Mouse (Mus musculus) mouse embryonic stem cell (cell line): ENCODE measurements at regions not wholly inside any gene's neighbourhood (a gene's known extent, or its start where the extent isn't known, plus 50 kb on each side); places are given as distances from the start of the nearest gene placed in this dataset.

Experiments used
- in situ Hi-C, 2 experiments: fragments of 300-500 bp; cut with MboI; formaldehyde crosslinking; loops; 1 replicate in 1 of 2; 3 replicates in 1 of 2; pipeline ENCODE4 v1.14.3; 2019 to 2020; ENCODE audit warnings: low sequenced_read_pairs in 2 of 2, low pct_unique_long_range_greater_than_20kb in 1 of 2, mixed read lengths in 1 of 2; ENCODE audit not compliant: unreplicated experiment in 1 of 2

DNA sequence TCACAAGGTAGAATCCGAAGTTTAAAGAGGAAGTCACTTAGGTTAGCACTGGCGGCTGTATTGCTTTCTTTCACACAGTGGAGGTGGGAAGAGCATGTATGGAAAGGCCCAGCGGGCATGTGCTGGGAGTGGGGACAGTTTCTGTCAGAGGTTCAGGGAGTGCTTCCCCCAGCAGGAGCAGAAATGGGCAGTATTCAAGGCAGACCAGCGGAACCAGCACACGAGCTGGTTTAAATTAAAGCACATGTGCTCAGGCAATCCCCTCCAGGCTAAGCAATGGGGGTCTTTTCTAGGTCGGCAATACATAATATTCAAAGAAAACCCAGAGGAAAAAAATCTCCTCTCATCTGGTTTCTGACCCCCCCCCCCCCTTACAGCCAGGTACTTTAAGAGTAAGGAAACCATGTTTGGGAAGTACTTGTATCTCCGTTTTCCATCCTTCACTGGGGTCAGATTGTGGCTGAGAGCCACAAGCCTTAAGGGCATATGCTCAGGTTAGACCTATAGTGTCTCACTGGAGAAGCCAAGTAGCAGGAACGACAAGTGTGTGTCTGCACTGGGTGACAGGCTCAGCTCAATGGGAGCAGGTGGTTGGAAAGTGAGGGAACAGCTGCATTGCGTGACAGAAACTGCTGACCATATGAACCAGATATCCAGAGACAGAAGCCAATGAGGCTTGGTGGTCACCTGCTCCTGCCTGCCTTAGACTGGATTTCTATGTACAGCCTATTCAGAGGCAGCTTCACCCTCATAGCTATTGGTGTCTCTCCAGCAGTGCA is 111.3 kb upstream of the Mycn start:
- in situ Hi-C loops, result no loop called here

DNA sequence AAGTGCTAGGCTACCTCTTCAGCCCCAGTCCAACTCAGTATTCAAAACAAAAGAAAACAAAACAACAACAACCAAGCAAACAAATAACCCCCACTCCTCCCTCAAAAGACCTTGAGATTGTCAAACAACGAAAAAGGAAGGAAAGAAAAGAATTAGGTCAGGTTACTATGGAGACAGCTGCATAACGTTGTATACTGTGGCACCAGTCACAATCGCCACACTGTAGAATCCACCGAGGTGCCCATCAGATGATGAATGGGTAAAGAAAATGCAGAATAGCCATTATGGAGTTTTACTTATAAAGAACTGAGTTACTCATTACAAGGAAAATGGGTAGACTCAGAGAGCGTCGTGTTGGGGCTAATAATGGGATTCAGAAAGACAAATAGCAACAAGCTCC is 110.5 kb upstream of the Mycn start:
- in situ Hi-C loops, result no loop called here

DNA sequence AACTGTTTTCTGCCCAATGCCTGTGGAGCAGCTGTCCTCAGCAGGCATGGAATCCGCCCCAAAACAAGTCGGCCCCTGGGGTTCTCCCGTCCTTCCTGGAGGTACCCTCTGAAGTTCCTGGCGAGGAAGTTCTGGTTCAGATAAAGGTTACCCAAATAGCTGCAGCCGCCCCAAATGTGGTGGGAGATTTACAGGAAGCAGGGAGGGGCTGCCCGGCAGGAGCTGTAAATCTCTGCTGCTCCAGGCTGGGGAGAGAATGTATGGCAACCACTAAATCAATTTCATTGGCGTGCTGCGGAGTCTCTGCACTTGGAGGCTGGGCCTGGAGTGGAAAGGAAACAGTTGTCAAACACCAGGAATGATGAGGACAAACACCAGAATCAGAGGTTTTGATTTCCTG is 107.9 kb upstream of the Mycn start:
- in situ Hi-C loops, result no loop called here

DNA sequence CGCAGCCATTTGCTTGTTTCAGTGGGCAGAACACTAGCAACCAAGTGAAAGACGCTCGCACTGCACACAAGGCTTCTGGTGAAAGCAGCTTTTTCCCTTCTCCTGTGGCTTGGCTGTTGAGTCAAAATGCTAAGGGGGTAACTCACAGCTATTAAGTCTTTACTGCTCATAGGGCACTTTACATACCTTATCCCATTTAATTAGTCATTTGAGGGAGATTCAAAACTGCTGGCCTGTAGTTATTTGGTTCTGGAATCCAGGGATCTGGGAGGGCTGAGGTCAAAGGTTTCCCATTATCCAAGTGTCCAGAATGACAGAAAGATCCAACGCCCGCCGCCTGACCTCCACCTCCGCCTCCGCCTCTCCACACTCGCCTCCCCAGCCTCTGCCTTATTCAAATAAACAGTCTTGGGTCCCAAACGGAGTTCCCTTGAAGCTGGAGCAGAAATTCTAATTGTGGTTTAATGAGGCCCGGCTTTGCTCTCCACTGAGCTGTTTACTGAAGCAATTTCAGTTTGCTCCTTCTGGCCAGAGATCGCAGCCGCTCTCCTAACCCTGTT is 106.5 kb upstream of the Mycn start:
- in situ Hi-C loops, result no loop called here

DNA sequence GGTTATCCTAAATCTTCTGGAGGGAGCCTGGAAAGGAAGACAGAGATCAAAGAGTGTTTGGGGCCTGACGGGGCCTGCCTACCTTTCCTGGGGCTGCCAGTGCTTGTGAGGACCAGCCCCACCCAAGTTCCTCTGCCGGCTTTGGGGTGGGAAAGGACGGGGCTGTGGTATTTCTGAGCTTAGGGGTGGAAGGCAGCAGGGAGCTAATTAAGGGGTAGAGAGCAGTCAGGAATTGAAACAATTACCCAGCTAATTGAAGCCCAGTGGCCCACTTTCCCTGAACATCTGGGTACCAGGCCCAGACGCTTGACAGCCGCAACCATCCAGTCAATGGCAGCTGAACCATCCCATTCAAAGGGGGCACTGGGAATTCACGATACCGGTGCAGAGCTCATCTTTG is 101.2 kb upstream of the Mycn start:
- in situ Hi-C loops, result no loop called here

DNA sequence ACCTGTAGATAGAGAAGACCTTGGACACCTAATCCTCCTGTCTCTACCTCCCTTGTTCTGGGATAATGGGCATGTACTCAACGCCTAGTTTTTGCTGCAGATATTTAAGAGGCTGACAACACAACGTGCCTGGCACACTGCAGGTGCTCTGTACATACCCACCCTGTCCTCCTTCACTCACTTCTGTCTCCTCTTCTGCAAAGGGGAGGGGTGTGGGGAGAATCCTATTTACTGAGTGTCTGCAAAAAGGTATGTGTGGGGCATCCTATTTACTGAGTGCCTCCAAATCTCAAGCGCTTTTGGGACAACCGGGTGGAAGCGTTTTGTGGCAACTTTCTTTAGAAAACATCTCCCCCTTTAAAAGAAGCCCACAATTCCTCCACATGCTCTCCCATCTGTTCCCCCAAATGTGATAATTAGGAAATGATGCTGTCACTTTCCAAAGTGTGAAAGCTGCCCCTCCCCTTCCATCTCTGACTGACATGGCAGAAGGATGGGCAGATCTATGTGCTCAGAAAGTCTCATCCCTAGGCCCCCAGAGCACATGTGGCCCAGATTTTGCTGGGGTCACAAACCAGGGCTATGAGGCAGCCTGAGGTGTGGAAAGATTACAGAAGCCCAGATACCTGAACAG is 93.5 kb upstream of the Mycn start:
- in situ Hi-C loops, result no loop called here

DNA sequence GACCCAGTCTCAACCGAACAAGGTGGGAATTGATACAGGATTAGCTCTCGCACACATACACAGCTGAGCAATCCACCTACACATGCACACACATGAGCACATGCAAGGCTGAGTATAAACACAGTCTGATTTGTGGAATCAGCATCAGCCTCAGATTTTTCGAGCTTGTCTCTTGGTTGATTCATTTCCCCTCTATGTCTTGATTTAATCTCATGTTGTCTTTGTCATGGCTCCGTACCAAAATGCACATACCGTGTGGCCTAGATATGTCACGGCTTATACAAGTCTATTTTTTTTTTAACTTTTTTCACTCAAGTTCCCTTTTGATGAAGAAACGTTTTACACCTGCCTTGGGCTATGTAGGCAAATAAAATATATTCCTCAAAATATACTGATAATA is 88.6 kb upstream of the Mycn start:
- in situ Hi-C loops, result no loop called here

DNA sequence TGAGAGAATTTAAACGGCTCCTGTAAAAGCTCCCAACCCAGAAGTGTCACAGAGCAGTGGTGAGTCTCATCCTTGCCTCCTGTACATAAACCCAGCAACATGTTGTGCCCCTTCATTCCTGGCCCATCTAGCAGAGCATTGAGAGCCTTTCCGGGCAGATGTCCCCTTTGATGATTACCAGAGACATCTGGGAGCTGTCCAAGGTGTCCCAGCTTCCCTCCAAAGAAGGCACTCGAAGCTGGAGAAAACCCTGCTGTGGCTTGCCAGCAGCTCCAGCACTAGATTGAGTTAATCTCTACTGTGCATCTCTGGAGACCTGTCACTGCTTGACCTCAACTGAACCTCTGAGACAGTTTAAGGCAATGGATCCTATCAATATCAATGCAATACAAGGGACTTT is 86.4 kb upstream of the Mycn start:
- in situ Hi-C loops, result no loop called here

DNA sequence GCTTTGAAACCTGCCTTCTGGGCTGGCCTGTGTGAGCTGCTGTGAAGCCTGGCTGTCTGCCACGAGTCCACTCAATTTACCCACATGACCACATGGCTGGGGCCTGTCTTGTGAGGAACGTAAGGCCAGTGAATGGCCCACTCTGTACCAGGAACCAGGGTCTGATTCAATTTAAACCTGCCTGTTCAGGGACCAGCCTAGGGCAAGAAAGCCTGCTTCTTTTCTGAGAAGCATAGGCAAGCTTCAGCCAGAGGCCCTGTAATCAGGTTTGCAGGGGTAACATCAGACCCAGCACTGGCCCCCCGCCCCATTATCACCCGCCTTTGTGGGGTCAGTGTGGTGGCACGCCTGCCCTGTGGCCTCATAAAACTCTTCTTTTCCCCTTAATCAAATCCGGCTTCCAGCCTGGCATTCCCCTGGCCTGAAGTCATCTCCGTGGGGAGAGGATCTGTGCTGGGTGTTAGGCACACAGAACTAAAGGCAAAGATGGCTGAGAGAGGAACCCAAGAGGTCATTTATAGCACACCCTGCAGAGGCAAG is 84.4 kb upstream of the Mycn start:
- in situ Hi-C loops, result no loop called here

DNA sequence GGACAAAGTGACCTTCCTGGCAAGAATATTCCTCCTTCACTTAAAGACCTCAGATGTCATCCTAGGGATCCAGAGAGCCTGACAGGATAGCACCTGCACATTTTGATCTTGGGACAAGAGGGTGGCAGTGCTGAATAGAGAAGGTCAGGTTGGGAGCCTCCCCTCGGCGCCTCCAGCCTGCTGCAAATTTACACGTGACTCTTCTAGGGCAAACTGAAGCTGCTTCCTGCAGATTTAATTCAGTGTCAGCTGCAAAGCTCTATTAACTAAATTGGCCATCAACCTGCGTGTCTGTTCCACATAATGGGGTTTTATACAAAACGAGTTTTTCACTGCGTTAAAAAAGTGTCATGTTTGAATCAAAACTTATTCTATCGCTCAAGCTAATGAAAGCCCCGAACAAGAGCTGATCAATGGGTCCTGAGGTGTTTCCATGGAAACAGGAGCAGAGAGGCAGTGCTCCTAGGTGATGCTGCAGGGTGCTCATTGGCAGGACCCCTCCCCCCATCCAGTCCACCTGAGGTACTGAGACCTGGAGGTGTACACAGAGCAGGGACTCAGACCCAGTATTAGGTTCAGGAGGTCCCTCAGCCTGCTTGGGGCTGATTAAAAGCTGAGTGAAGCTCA is 82.6 kb upstream of the Mycn start:
- in situ Hi-C loops, result no loop called here

DNA sequence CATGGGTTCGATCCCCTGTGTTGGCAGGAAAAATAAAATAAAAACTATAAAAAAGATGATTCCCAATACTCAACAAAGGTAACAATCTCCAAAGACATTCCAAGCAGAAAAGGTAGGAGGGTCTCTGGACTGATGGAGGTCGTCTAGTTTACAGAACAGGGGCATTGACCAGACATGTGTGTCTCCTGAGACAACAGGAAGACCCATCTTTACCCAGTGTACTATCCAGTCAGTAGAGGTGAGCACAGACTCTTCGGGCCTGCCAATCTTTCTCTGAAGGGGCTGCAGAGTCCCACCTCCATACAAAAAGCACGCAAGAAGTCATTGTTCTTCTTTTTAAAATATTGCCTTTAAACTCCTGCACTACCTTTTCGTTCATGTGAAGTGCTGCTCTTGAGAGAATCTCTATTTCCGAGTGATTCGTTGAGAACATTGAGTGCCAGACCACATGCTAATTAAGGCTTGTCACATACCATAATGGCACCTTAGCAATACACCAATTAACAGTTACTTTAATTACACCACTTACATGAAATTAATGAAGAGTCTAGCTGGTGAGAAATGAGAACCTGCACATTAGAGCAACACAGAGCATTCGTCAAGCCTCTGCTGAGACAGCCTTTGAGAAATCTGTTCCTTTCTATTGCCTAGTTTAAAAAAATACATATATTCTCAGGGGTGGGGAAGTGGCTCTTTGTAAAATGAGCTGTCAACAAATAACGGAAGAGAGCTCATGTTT is 69.5 kb upstream of the Mycn start:
- in situ Hi-C loops, result loop anchor here in 1 of 2 experiments (10.0 kb wide), 1 partner anchor 396 kb away; no protein-coding TSS in a partner anchor

DNA sequence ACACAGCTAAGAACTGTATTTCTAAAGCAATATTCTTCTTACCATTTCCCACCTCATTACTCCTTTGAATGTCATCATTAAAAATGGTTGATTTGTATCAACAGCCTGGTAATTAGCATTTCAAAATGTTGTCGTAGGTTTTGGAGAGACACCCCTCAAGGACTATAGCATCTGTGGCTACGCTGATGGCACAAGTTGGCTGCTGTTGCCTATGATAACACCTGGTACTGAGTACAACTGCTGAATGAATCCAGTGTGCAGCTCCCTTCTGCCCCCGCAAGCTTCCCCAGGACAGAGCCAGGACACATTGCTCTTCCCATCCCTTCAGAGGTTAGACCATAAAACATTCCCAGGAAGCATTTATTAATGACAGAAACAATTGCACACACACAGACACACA is 68.7 kb upstream of the Mycn start:
- in situ Hi-C loops, result loop anchor here in 1 of 2 experiments (10.0 kb wide), 1 partner anchor 396 kb away; no protein-coding TSS in a partner anchor

DNA sequence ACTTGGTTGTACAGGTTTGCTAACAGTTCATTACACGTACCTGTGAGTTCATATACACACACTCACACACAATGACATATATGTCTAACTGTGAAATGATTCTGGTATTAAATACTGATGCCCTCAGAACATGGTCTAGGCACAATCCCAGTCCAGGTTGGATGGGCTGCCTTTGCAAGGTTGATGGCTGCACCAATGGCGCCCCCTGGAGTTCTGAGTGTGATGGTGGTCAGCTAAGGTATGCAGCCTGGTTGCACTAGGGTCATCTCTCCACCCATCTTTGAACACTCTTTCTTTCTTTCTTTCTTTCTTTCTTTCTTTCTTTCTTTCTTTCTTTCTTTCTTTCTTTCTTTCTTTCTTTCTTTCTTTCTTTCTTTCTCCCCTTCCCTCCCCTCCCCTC is 67.8 kb upstream of the Mycn start:
- in situ Hi-C loops, result no loop called here

DNA sequence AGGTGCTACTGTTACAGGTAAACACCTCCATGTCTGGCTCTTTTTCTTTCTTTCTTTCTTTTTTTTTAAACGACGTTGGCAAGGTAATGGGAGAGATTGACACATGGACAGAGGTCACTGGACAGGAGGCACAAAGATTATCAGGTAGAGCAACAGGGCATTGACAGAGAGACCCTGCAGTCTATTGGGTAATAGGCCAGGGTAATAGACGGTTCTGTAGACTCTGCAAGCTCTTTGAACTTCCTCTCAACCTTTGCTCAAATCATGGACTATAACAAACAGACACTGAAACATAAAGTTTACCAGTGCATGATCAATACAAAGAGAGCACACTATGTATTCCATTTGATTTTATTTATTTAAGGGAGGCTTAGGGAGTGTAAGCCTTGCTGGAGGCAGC is 61.0 kb upstream of the Mycn start:
- in situ Hi-C loops, result no loop called here

DNA sequence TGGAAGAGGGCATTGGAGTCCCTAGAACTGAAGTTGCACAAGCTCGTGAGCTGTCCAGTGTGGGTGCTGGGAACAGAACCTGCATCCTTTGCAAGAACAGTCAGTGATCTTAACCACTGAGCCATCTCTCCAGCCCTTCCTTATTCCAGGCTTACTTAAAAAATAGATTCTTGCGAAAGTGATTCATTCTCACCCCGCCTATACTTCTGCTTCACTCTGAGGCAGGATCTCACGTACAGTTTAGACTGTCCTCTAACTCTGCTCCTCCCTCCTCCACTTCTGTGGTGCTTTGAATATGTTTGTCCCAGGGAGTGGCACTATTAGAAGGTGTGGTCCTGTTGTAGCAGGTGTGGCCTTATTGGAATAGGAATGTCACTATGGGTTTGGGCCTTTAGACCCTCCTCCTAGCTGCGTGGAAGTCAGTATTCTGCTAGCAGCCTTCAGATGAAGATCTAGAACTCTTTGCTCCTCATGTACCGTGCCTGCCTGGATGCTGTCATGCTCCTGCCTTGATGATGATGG is 60.4 kb upstream of the Mycn start:
- in situ Hi-C loops, result no loop called here

DNA sequence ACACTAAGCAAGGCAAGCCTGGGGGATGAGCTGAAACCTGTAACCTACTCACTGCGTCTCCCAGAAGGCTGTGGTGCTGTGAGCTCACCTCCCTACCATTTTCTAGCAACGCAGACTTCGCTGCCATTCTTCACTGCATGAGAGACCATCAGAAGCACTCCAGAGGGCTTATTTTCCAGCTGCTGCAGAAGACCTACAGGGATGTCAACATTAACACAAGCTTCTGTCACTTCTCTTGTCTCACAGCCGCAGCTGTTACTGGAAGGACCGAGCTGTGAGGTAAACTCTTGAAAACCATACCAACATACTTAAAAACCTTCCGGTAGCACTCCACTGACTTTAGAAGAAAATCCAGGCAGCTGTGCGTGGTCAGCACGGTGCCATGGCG is 54.3 kb upstream of the Mycn start:
- in situ Hi-C loops, result loop anchor here in 1 of 2 experiments (25.0 kb wide), 1 partner anchor 584 kb away; no protein-coding TSS in a partner anchor

DNA sequence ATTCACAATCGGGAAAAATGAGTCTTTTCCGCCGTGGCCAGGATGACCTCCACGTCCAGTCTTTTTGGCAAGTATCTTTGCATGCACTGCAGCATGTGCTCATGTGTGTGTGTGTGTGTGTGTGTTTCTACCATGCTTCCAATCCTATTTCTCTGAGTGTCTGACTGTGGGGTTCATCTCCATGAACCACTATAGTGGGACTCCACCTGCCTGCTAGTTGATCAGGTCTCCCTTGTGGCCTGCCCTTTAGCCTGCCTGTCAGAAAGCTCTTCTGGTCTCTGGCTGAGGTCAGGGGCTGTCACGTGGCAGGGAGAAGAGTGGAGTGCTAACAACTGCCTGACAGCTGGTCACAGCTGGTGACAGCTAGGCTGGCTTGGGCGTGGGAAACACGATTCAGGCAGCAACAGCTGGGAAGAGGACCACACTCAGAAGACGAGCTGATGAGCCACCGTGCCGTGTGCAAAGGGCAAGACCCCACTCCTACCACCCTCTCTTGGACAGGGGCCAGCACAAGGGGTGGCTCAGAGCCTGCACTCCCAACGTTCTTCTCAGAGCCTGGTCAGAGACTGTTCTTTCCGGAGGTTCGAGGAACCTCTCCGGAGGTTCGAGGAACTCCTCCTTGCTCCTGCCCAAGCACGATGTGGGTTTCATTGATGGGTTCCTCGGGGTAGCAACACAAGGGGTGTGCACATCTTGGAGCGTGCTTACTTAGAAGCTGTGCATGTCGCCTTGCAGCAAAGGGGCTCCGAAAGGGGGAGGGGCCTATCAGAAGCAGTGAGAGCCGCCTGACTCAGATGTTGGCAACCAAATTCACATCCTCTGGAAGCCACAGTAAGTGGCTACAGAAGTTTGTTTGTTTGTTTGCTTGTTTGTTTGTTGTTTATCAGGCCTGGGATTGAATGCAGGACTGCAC is 53.6 kb upstream of the Mycn start:
- in situ Hi-C loops, result loop anchor here in 1 of 2 experiments (25.0 kb wide), 1 partner anchor 583 kb away; no protein-coding TSS in a partner anchor
